In genomic region chr9:61347011-61347410, GRCm38 (mm10) we compare ENCODE assay signal across 21 mouse cellular contexts. TPM values are rescaled to one million over a fixed set of nuclear protein-coding genes. Genes with fewer than 3 reads are reported as not detected.
DNase-seq lines count a peak whose midpoint lies in the region; ATAC-seq and TF ChIP-seq lines count a peak whose summit lies in the region.
"Had no signal": no experiment of that assay in that cellular context is flagged by ENCODE, and none has a peak within 500 bp of the region (broad histone marks: within the 10 kb centered on the region; RNA-seq: fewer than 3 reads in every experiment).

No protein-coding gene starts in this region.

- no peak overlapping the region for H3K9ac ChIP-seq in hindbrain, postnatal 0 days (replicated peaks; ENCODE audit: low read length)
- H3K9ac ChIP-seq: heart, embryonic 15.5 days; liver, embryonic 13.5 days; midbrain, embryonic 13.5 days; neural tube, embryonic 13.5 days had no signal

- no peaks in the 10 kb centered on the region for H3K9me3 ChIP-seq in hindbrain, embryonic 10.5 days
- no peaks in the 10 kb centered on the region for H3K9me3 ChIP-seq in hindbrain, postnatal 0 days (ENCODE audit: low read length)
- H3K9me3 ChIP-seq: heart, embryonic 15.5 days; liver, embryonic 13.5 days; midbrain, embryonic 13.5 days; neural tube, embryonic 13.5 days had no signal

- no peak overlapping the region for H3K4me2 ChIP-seq in hindbrain, postnatal 0 days (ENCODE audit: low read depth, low read length)
- H3K4me2 ChIP-seq: heart, embryonic 15.5 days; liver, embryonic 13.5 days; midbrain, embryonic 13.5 days; neural tube, embryonic 13.5 days had no signal

- no peak for TF ChIP-seq CTCF in hindbrain, postnatal 0 days (IDR thresholded peaks at IDR 0.05; ENCODE audit: low read depth)

- no peak for ATAC-seq in hindbrain, postnatal 0 days
- peak; percentile 28 for ATAC-seq in granulocyte monocyte progenitor cell, adult 5-6 weeks (replicated peaks; ENCODE audit: poor library complexity, severe bottlenecking)
- no peak for ATAC-seq in megakaryocyte, adult 5-6 weeks (ENCODE audit: poor library complexity, severe bottlenecking)
- ATAC-seq: midbrain, embryonic 13.5 days had no signal

- H3K27ac ChIP-seq in hindbrain, embryonic 10.5 days: 0 out of 2 replicates have a peak overlapping the region, but pooled peaks have one; percentile 9
- H3K27ac ChIP-seq in hindbrain, postnatal 0 days: no peak overlapping the region
- H3K27ac ChIP-seq: gastrocnemius, adult 2 months; heart, embryonic 15.5 days; liver, embryonic 13.5 days; macrophage; midbrain, embryonic 13.5 days; neural tube, embryonic 13.5 days; stomach, postnatal 0 days had no signal

- H3K27me3 ChIP-seq in hindbrain, embryonic 10.5 days (ENCODE audit: insufficient read depth, poor library complexity, severe bottlenecking): peaks cover 60% of the 10 kb centered on the region
- H3K27me3 ChIP-seq in hindbrain, postnatal 0 days (ENCODE audit: insufficient read depth, low read length): no peaks in the 10 kb centered on the region

- no peak overlapping the region for H3K4me3 ChIP-seq in hindbrain, embryonic 10.5 days
- no peak overlapping the region for H3K4me3 ChIP-seq in hindbrain, postnatal 0 days (ENCODE audit: low read length)
- H3K4me3 ChIP-seq: gastrocnemius, adult 2 months; heart, embryonic 15.5 days; liver, embryonic 13.5 days; midbrain, embryonic 13.5 days; neural tube, embryonic 13.5 days had no signal

- 23% methylated on average over 7 of the region's 7 CpGs for WGBS in hindbrain, embryonic 10.5 days
- WGBS in hindbrain, postnatal 0 days: 25% methylated on average over 7 of the region's 7 CpGs

- no peaks in the 10 kb centered on the region for H3K36me3 ChIP-seq in hindbrain, embryonic 10.5 days
- no peaks in the 10 kb centered on the region for H3K36me3 ChIP-seq in hindbrain, postnatal 0 days (ENCODE audit: insufficient read depth, low read length)
- H3K36me3 ChIP-seq: heart, embryonic 15.5 days; liver, embryonic 13.5 days; midbrain, embryonic 13.5 days; neural tube, embryonic 13.5 days had no signal

- DNase-seq in hindbrain, embryonic 10.5 days (ENCODE audit: low spot score): no peak
- no peak for DNase-seq in hindbrain, postnatal 0 days (ENCODE audit: low spot score)
- DNase-seq in 3134 (ENCODE audit: extremely low read depth, insufficient read length, low spot score) (peak; percentile 56), ES-CJ7 (ENCODE audit: low read depth, low spot score) (peak; percentile 41)
- no peak for DNase-seq in right cerebral cortex, adult 2 months (ENCODE audit: low spot score in 2 of 2)
- DNase-seq in frontal cortex, postnatal 14 days (ENCODE audit: low spot score in 2 of 2): no peak
- DNase-seq: cerebellum, adult 9-11 months; gastrocnemius, adult 2 months; heart, adult 18-20 months; heart, postnatal 4 days; kidney, adult 18-20 months; kidney, postnatal 25 days; left cerebral cortex, postnatal 4 days; liver, embryonic 13.5 days had no signal

- peaks cover 83% of the 10 kb centered on the region for H3K4me1 ChIP-seq in hindbrain, embryonic 10.5 days (replicated peaks)
- peaks cover 7% of the 10 kb centered on the region; the same call in 1 of the 2 replicates for H3K4me1 ChIP-seq in hindbrain, postnatal 0 days (ENCODE audit: insufficient read depth, low read length)

RNA-seq across cellular contexts. Expression of gene Tle3, which starts 25.2 kb away (rescaled TPM):
- polyA plus RNA-seq in hindbrain, embryonic 10.5 days (2016; fragmentation: Nextera tagmentation; extraction: Ambion mirVana): 47.4 and 56.0 TPM in 2 replicates
- total RNA-seq in hindbrain, postnatal 0 days (2014; rRNA removed): 74.1 and 81.3 TPM in 2 replicates
- 15.5 and 17.7 TPM in 2 replicates for polyA plus RNA-seq in hindbrain, postnatal 0 days (2015; fragmentation: Nextera tagmentation; extraction: Ambion mirVana)
- 83.8 and 91.4 TPM in 2 replicates for total RNA-seq in granulocyte monocyte progenitor cell, adult 5-6 weeks (2014; fragmentation: Nextera tagmentation)
- 34.6 and 40.9 TPM in 2 replicates for total RNA-seq in granulocyte monocyte progenitor cell, adult 5-6 weeks (2017)
- 113 and 146 TPM in 2 replicates for total RNA-seq in megakaryocyte, adult 5-6 weeks (2015)
- total RNA-seq in megakaryocyte, adult 5-6 weeks (2017): 79.4 and 92.9 TPM in 2 replicates

Comparison
In these comparisons a context has a peak if more than half of its experiments do, and no peak if none do; other contexts are left out.
1. DNase-seq: peak in 3134 (single experiment) and ES-CJ7 (single experiment); none in hindbrain, embryonic 10.5 days (single experiment), hindbrain, postnatal 0 days (single experiment), right cerebral cortex, adult 2 months (0 of 2) and frontal cortex, postnatal 14 days (0 of 2).